Mouse (Mus musculus): ENCODE results near the gene U2surp.
A peak's percentile ranks its signal among the peaks of the same experiment; 100 is the strongest.
"Not testable (repeated sequence)": the region's sequence is repeated elsewhere in the genome, so short reads cannot be mapped to it uniquely, and the experiment has no call there.

Gene U2surp

DNA sequence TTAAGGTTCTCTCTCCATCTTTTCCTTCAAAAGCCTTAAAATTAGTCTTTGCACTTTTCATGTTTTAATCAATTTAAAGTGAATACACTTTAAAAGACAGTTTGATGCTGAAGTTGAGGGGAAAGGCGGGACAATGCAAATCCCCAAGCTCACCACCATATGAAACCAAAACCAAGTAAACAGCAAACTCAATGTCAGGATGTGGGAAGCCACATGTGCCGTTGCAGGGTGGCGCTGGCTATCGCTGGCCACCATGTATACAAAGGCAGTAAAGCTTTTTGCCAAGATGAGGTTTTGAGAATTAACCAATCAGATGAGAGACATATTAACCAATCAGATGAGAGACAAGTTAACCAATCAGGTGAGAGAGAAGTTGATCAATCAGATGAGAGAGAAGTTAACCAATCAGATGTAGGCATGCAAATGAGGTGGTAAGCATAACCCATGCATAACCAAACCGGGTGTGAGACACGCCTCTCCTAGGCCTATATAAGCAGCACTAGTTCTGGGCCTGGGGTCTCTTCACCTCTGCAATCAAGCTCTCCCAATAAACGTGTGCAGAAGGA is 42.7 kb downstream of the U2surp start:
- DNase-seq (ENCODE audit: low spot score in 2 of 2) = not testable (repeated sequence)

DNA sequence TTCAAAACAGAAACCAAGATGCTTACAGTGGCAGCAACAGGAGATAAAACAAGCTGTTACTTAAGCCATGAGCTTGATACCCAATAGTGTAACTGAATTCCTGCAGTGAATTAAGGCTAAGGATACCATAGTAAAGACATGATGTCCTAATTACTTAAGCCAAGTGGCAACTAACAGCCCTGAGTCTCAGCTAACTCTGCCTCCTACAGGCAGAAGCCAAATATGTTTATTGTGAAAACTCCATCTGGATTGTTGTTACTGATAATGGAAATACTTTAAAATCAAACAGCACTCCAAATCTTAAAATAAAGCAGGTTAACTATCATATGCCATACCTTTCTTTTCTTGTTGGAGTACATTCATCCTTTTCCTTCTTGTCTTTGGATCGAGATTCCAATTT is 47.8 kb downstream of the U2surp start:
- no peak for DNase-seq (ENCODE audit: low spot score in 2 of 2)

DNA sequence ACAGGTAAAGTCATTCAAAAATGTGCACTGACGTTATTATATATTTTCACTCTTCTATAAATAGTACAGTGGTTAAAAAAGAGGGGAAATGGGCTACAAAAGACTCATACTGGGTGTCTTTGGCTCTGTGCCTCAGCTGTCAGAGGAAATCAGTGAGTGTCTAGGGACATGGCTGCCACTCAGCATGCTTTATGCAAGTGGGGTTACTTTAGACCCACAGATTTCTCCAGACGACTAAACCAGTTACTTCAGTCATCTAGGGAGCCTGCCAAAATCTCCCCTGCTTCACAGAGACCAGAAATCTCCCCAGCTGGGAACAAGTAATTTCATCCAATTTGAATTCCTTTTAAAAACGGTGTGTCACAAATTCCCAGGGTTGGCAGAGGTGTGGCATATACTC is 59.9 kb downstream of the U2surp start:
- no peak for DNase-seq (ENCODE audit: low spot score in 2 of 2)

DNA sequence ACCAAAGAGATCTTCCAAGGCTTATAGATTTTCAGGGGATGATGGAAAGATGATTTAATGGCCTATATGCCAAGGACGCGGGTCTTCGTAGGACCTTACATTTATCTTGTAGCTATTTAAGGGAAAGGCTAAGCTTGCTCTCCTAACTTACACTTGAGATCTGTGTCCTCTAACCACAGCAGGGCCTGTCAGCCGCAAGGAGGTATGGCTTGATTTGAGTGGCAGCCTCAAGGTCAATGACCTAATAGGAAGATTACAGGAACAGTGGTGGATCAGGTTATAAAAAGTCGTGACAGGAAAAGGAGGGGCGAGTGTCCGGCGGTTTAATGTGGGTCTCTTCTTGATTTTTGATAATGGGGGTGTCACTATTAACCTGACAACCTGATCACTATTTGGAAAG is 61.2 kb downstream of the U2surp start:
- no peak for DNase-seq (ENCODE audit: low spot score in 2 of 2)

DNA sequence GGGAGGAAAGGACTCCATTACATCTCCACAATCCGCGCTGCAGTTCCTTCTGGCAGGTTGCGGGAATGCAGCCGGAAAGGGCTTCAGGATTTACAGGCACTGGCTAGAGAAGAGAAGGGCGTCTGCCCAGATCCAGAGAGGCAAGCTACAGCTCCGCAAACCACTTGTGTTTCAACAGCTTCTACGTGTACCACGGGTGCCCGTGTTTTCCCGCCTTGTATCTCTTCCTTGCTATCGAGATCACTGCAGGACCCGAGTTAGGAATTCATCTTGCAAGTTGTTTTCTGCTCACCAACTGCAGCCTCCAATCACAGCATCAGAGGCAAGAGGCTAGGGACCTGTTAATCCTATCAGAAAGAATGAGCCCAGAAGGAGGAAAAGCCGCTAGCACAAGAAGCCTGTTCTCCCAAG is 69.5 kb downstream of the U2surp start:
- peak; percentile 44 to 60 for DNase-seq (ENCODE audit: low spot score in 2 of 2)

DNA sequence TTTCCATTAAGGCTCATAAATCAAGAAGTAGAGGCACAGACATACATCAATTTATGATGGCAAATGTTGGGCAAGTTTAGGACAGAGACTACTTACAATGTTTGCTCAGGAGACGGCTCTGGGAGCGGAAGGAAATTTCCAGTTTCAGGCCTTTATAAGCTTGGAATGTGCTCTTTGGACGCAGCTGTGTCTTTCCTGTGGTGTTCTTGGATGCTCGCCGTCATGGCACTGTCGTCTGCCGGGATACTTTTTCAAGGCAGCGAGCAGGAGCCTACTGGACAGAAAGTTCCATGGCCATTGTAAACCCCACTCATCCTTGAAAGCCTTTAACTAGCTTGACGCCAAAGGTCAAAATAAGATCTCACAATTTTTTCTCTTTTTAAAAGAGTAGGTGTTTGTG is 73.9 kb downstream of the U2surp start:
- DNase-seq (ENCODE audit: low spot score in 2 of 2) = no peak

DNA sequence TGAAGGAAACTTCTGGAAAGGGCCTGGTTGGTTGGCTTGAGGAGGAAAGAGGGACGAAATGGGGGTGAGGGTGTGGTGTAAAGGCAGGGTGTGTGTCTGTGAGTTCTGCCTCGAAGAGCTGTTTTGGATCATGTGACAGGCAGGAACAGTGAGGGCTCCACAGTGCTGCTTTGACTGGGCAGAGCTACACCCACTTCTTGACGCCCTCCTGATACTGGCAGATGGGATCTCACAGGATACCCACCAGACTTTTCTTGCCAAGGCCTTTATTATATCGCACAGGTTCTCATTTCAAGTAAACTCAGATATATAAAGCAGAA is 75.5 kb downstream of the U2surp start:
- DNase-seq (ENCODE audit: low spot score in 2 of 2) = no peak

DNA sequence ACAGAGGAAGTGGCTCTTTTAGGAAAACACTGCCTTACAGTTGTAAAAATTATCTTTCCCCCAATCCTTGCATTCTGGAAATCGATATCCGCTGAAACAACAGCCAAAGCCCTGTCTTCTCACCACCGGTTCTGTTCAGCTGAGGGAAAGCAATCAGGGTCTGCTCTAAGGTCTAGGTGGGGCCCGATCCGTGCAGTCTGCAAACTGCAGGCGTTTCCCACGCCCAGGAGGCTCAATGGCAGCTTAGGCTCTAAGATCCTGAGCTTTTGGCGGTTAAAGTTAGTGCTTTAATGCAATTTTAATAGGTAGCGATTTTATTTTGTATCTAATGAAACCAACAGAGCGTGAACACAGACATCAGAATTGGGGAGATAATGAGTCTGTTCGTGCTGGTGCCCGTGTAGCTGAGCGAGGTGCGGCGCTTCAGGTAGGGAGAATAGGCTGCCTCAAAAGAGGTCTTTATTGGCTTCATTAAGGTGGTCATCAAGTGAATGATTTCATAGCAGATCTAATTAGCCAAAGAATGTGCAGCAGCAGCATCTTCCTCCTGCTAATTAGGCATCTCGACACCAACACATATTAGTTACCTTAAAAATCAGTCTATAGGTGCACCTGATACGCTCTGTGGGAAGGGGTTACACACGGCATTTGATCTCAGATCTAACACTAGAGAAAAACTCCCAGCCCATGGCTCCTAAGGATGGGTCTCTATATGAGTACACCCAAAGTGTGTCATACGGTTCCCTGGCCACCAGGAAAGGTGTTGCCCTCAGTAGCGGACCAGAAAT is 76.1 kb downstream of the U2surp start:
- no peak for DNase-seq (ENCODE audit: low spot score in 2 of 2)

DNA sequence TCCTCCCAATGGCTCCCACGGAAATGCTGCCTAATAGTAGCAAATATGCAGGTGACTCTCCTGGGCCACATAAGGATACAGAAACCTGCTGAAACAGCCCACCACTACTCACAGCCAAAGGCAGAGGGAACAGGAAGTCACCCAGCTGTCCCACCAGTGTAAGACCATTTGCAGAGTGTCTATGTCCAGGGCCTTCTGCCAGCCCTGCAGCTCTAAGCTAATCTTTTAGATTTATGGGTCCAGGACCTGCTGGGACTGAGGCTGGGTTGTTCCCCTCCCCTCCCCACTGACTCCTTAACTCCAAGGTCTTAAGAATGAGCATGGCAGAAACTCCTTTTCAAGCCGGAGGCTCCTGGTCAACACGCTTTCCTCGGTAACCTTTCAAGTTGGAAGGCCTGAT is 83.5 kb downstream of the U2surp start:
- DNase-seq (ENCODE audit: low spot score in 2 of 2) = no peak

DNA sequence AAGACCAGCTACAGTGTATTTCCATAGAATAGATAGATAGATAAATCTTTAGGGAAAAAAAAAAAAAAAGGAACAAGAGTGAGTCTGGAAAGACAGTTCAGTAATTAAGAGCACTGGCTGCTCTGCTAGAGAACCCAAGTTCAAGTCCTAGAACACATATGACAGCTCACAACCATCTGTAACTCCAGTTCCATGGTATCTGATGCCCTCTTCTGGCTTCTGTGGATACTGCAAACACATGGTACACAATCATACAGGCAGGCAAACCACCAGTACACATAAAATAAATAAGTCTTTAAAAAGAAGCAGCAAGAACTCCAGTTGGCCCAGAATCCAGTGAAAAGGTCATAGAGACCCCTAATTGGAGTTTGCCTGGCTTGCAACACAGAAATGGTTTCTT is 97.9 kb downstream of the U2surp start:
- DNase-seq (ENCODE audit: low spot score in 2 of 2) = no peak

DNA sequence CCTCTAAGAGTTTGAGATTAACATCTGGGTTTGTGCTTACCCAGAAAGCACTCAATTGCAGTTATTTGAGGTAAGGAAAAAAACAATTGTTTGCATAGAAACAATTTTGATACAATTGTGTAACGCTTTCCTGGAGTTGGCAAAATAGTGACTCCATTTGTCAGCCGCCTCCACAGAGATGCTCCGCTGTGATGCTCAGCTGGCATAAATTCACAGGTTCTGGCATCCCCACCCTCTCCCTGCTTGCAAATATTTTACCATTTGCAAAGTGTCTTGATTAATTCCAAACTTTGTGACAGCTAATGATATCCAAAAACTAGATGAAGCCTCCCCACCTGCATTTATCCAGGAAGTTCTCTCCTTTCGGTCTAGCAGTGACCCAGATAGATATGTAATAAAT is 99.7 kb downstream of the U2surp start:
- peak in 1 of 2 experiments; percentile 30 for DNase-seq (ENCODE audit: low spot score in 2 of 2)

DNA sequence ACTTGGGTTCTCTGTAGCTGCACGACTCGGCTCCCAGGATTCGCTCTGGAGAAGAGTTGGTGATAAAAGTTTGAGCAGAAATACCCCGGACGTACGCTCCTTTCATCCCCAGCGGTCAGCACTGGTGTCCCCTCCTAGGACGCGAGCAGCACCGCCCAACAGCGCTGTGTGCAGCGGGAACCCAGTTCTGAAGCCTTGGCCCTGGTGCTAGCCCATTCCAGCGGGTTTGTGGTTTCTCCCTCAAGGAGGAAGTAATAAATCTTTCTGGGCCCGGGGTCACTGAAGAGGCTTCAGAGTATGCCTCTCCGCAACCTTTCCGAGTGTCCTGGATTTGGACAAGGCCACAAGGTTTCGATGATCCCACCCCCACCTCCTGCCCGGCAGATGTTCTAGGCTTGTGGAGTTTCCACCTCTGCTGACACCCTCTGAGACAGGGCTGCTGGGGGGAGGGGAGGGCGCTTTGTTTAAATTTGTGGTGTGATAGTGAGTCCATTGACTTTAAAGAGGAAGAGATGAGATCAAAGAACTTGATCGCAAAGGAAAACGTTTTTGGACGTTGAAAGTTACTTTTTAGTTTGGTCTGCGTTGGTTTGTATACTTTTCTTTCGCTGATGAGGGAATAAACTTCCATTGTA is 104.1 kb downstream of the U2surp start:
- DNase-seq (ENCODE audit: low spot score in 2 of 2) = no peak
